Mouse (Mus musculus): ENCODE measurements at regions not wholly inside any gene's neighbourhood (a gene's known extent, or its start where the extent isn't known, plus 50 kb on each side); places are given as distances from the start of the nearest gene placed in this dataset.

GRCm38 (mm10) chr6:93266826-93267225, 323.5 kb upstream of the Adamts9 start:
- DNase-seq (ENCODE audit: extremely low spot score in 1 of 2, low spot score in 1 of 2) = no peak

- no peak for DNase-seq (ENCODE audit: extremely low spot score in 1 of 2, low spot score in 1 of 2)
These were observed 321.9 kb upstream of the Adamts9 start for GRCm38 (mm10) chr6:93265164-93265563.

GRCm38 (mm10) chr6:93260827-93261226, 317.5 kb upstream of the Adamts9 start:
- DNase-seq (ENCODE audit: extremely low spot score in 1 of 2, low spot score in 1 of 2) = no peak

GRCm38 (mm10) chr6:93257130-93257841, 314.0 kb upstream of the Adamts9 start:
- DNase-seq (ENCODE audit: extremely low spot score in 1 of 2, low spot score in 1 of 2) = no peak

- no peak for DNase-seq (ENCODE audit: extremely low spot score in 1 of 2, low spot score in 1 of 2)
These were observed 310.5 kb upstream of the Adamts9 start for GRCm38 (mm10) chr6:93253746-93254145.

- no peak for DNase-seq (ENCODE audit: extremely low spot score in 1 of 2, low spot score in 1 of 2)
These were observed 305.7 kb upstream of the Adamts9 start for GRCm38 (mm10) chr6:93248973-93249372.

- no peak for DNase-seq (ENCODE audit: extremely low spot score in 1 of 2, low spot score in 1 of 2)
These were observed 303.4 kb upstream of the Adamts9 start for GRCm38 (mm10) chr6:93246498-93247242.

- no peak for DNase-seq (ENCODE audit: extremely low spot score in 1 of 2, low spot score in 1 of 2)
These were observed 292.3 kb upstream of the Adamts9 start for GRCm38 (mm10) chr6:93235550-93235949.

- no peak for DNase-seq (ENCODE audit: extremely low spot score in 1 of 2, low spot score in 1 of 2)
These were observed 289.3 kb upstream of the Adamts9 start for GRCm38 (mm10) chr6:93232636-93233035.

GRCm38 (mm10) chr6:93230450-93230849, 287.2 kb upstream of the Adamts9 start:
- no peak for DNase-seq (ENCODE audit: extremely low spot score in 1 of 2, low spot score in 1 of 2)

- no peak for DNase-seq (ENCODE audit: extremely low spot score in 1 of 2, low spot score in 1 of 2)
These were observed 286.0 kb upstream of the Adamts9 start for GRCm38 (mm10) chr6:93229320-93229719.

- no peak for DNase-seq (ENCODE audit: extremely low spot score in 1 of 2, low spot score in 1 of 2)
These were observed 280.6 kb upstream of the Adamts9 start for GRCm38 (mm10) chr6:93223610-93224550.

- no peak for DNase-seq (ENCODE audit: extremely low spot score in 1 of 2, low spot score in 1 of 2)
These were observed 274.8 kb upstream of the Adamts9 start for GRCm38 (mm10) chr6:93218015-93218593.

- no peak for DNase-seq (ENCODE audit: extremely low spot score in 1 of 2, low spot score in 1 of 2)
These were observed 257.6 kb upstream of the Adamts9 start for GRCm38 (mm10) chr6:93200886-93201285.

GRCm38 (mm10) chr6:93194741-93195140, 251.4 kb upstream of the Adamts9 start:
- DNase-seq (ENCODE audit: extremely low spot score in 1 of 2, low spot score in 1 of 2) = no peak

GRCm38 (mm10) chr6:93192980-93193379, 249.7 kb upstream of the Adamts9 start:
- no peak for DNase-seq (ENCODE audit: extremely low spot score in 1 of 2, low spot score in 1 of 2)

- no peak for DNase-seq (ENCODE audit: extremely low spot score in 1 of 2, low spot score in 1 of 2)
These were observed 247.7 kb upstream of the Adamts9 start for GRCm38 (mm10) chr6:93190986-93191385.

- DNase-seq (ENCODE audit: extremely low spot score in 1 of 2, low spot score in 1 of 2) = no peak
These were observed 225.2 kb upstream of the Adamts9 start for GRCm38 (mm10) chr6:93168526-93168925.

- DNase-seq (ENCODE audit: extremely low spot score in 1 of 2, low spot score in 1 of 2) = no peak
These were observed 224.0 kb upstream of the Adamts9 start for GRCm38 (mm10) chr6:93167281-93167680.

GRCm38 (mm10) chr6:93165942-93166341, 222.7 kb upstream of the Adamts9 start:
- no peak for DNase-seq (ENCODE audit: extremely low spot score in 1 of 2, low spot score in 1 of 2)

Measured in layer of hippocampus, postnatal 25 days (tissue).